Mouse (Mus musculus) T-helper 2 cell (primary cell): ENCODE data around the gene Fgr.

Experiments
- in situ Hi-C: fragments of 300-600 bp; cut with MboI, MseI; formaldehyde crosslinking; loops from one replicate; pipeline ENCODE4 v1.15.1; 2025; ENCODE audit warnings: high pct_unique_total_duplicates

Gene Fgr

DNA sequence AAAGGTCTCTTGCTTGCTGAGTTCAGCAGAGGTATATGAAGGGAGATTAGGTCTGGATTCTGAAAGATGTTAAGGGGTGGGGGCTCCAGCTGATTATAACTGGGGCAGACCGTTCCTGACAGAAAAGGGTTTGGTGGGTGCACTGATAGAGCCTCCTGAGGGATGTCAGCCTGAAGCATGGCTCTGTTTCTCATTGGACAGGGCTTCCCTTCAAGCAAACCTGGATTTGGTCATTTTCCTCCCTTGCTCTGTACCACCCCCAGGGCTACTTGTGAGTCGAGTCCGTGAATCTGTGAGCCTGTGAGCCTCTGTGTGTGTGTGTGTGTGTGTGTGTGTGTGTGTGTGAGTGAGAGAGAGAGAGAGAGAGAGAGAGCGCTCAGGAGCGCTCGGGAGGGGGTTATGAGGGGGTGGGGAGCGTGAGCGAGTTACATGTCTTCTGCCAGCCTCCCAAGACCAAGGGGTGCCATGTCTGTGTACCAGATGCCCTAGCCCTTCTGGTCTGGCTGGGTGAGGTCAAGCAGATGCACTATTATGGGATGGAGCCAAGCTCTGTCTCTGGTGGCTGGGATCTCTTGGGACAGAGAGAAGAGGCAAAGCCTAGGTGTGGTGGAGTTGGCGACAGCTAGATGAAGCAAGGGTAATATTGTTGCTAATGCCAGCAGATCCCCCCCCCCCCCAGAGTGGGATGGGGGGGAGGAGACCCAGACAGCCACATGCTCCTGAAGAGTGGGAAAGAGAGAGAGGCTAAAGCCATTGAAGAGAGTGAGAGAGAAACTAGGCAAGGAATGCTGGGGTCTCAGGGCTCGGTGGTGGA is 41.2 kb downstream of the Fgr start:
- in situ Hi-C loops = no loop called here

DNA sequence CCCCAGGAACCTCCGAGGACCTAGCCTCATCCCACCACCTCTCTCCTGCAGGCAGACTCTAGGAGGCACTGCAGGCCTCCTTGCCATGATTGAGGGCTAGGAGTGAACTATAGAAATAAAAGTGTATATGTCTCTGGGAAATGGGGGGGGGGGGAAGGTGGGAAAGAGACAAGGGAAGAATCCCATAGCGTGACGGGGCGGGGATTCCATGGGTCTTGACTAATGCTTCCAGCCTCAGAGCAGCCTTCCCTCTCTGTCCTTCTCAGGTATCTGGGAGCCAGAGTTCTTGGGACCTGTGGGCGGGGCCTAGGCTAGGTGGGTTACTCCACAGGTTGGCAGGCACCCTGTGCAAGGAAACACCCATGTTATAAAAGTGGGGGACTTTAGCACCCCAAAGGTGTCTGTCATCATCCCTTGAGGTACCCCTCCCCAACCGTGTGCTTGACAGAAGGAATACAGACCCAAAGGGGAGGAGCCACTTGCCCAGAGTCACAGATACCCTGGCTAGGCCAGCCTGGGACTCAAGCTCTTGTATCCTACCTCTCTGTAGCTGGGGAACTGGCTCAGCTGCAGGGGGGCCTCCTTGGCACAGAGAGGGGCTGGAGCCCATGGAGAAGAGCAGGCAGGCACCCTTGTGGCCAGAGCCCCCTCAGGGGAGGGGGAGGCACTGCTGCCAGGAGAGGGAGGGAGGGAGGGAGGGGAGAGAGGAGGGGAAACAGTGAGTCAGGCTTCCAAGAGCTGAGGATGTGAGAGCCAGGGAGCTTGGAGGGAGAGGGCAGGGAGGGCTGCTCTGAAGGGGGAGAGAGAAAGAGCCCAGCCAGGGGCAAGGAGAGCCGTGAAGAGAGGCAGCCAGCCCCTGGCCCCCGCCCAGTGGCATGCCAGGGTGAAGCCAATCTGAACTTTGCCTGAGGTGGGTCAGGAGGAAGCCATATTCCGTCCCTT is 42.1 kb downstream of the Fgr start:
- in situ Hi-C loops = no loop called here

DNA sequence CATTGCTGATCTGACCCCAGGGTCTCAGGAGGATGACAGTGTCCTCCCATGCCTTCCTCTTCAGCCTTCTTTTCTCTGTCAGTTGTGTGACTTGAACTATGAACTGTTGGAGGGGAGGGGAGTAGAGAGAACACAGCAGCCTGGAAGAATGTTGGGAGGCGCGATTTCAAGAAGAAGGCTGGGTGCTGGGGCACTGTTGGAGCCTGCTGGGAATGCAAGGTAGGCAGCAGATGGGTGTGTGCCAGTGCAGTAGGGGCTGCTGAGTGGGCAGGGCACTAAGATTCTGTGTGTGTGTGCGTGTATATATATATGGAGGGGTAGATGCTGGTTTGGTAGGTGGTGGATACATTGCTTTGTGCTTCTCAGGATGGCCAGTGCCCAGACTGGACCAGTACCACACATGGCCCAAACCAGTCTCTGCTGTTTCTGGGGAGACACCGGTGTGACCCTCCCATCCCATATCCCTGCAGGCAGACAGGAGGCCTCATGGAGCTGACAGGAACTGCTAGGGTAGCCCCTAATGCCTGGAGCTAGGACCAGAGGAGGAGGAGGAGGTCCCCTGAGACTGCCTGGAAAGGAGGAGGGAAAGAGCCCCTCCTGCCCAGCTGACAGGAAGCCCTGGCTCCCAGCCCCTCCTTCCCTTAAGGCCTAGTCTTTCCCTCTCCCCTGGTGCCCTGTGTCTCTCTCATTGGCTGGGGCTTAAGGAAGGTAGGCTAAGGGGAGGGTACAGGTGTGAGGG is 43.0 kb downstream of the Fgr start:
- in situ Hi-C loops = no loop called here

DNA sequence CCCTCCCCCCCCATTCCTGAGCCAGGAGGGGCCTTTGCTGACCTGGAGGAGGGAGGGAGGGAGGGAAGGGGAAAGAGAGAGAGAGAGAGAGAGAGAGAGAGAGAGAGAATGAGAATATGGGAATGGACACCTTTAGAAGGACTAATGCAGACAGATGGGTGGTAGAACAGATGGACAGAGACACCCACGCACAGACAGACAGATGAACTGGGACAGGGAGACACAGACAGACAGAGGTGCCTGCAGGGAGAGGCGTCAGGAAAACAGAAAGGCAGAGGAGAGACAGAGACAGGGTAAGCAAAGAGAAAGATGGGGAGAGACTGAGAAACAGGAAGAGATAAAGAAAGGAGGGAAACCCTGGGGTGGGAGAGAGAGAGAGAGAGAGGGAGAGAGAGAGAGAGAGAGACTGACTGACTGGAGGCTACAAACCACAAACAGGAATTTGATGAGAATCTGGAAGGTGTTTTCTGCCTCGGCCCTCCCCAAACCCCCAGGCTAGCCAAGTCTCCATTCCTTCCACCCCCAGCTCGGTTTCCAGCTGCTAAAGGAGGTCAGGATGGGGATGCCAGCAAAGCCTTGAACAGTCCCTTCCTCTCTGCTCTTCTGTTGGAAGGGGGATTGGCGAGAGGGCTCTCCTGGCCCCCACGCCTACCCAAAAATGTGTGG is 43.8 kb downstream of the Fgr start:
- in situ Hi-C loops = no loop called here

DNA sequence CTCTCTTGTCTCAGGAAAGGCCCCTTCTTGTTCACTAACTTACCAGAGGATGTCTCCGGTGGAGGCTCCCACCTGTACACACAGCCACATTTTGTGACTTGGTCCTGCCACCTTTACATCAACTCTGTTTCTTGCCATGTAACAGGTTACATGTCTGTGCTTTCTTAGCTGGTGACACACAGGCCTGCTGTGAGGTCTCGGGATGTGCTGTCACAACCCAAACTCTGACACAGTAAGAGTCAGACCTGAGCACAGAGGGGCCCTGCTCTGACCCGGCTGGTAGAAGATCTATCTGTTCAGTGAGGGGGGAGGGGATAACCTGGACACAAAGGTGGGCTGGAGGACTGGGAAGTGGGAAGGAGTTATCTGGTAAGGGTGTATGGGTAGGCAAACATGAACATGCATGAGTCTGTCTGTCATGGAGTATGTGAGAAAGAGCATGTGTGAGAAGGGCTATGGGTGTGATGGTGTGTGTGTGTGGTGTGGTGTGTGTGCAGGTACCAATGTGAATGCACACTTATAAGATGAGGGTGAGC is 44.4 kb downstream of the Fgr start:
- in situ Hi-C loops = no loop called here

DNA sequence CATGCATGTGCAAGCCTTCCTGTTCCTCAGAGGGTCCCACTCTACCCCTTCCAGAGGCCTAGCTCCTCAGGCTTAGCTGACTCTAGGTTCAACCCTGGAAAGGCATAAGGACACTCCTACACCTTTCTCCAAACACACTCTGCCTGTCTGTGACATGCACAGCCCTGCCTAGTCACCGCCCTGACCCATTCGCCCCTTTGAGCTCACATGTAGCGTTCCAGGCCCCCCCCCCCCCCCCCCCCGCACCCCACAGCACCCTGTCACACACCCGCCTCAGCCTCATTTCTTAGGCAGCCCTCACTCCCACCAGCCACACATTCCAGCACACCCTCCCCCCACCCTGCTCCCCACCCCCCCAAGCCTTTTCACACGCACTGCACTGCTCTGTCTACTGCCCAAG is 46.8 kb downstream of the Fgr start:
- in situ Hi-C loops = no loop called here

DNA sequence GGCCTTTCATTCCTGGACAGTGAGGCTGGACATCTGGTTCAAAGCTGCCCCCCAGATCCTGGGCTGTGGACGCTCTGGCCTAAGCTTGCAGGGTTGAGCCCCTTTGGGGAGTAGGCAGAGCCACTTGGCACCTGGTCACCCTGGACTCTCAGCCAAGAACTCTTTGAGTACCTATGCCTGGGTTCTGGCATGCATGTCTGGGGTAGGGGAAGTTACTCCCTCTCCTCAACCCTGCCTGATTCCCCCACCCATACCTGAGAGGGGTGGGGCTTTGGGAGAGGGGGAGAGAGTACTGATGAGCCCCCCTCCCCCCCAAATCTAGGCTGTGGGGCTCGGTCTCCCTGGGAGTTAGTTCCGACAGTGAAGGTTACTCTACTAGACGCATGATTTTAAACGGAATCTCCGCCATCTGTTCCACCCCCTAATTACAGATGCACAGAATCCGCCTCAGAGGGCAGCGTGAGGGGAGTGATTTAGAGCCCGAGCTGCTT is 47.3 kb downstream of the Fgr start:
- in situ Hi-C loops = no loop called here

DNA sequence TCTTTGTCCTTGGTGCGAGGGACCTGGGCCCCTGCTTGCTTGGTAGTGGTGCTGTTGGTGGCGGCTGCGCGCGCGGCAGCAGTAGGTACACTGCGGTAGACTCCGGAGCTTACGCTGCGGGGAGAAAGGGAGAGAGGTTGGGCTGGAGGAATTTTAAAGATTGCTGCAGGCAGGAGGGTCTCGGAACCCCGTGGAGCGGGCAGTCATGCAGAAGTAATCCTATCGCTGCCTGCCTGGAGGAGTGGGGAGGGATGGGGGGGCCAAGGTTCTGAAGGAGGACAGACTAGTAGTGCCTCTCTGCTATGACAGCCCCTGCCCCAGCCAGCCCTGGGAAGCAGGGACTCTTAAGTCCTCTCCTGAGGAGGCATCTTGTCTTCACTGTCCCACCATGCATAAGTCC is 48.3 kb downstream of the Fgr start:
- in situ Hi-C loops = no loop called here

DNA sequence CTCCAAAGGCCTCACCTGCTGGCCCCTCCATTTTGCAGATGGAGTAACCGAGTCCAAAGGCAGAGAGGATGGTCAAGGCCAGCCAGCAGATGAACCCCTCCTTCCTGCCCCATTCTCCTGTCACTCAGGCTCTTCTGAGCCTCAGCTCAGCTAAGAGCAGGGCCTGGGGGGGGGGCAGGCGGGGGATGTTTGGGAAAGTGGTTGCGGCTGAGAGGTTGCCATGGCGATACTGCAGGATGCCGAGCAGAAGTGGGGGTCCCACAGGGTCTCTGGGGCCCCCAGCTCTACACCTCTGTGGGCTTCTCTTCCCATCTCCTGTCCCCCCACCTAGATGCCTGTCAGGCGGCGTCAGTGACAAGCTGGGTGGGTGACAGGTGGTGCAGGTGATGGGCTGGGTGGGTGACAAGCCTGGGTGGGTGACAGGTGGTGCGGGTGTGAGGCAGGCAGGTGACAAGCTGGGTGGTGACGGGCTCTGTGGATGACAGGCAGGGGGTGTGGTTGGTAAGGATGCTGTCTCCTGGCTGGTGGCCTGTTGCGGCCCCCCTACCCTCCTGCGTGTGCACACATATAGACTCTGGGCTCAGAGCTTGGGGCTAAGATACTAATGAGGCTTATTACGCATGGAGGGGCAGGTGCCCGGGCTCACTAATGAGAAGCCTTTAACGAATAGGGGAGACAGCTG is 49.2 kb downstream of the Fgr start:
- in situ Hi-C loops = no loop called here

DNA sequence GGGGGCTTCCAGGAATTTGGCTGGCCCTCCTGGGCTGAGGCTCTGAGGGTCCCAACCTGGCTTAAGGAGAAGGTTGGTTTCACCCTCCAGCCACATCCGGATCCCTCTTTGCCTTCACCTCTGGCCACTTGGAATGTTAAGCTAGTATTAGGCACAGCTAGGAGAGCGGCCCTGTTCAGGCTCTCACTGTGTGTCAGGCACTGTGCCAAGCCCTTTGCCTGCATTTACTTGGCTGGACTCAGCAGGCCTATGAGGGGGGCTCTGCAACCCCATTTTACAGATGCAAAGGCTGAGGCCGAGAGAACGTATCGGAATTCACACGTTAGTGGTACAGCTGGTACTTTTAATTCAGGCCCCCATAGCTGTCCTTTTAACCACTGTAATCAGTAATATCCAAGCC is 49.7 kb downstream of the Fgr start:
- in situ Hi-C loops = no loop called here

DNA sequence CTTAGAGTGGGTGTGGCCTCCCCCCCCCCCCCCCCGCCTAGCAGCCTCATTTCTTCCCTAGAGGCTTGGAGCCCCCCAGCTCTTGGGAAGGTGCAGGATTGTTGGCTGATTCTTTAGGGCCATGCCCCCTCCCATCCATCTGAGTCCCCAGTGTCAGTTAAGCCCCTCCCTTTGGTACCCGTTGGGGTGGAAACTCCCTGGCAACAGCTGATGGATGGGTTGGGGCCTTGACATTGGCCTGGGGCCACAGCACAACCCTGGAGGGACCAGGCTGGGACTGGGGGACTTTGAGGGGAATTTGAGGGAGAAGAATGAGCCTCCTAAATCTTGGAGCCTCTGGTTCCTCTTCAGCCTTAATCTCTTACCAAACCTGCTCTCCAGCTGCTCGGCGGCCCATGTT is 50.5 kb downstream of the Fgr start:
- in situ Hi-C loops = no loop called here

DNA sequence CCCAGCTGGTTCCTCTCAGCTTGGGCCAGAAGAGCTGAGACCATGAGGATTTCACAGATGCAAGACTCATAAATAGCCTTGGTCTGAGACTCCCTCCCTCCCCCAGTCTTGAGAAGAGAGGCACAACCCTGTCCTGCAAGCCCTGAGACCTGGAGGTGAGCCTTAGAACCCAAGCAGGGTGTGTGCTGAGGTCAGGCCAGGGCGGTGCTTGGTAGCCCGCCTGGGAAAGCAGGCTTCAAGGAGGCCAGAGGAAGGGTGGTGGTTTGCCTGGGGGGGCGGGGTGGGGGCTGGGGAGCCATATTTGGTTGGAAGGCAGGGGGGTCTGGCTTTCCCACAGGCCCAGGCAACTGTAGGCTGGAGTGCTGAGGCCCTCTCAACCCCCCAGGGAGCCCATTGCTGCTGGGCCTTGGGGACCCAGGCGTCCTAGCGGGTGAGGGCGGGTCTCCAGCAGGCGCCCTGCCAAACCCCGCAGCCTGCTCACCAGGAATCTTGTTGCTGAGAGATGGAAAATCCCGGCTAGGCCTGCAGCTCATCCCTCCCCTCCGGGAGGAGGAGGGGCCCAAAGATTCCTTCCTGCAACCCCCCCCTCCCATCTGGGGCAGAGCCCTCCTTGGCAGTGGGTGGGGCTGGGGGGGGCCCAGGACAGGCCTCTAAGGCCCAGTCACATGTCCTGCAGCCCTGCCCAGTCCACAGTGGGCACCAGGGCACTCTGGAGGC is 51.2 kb downstream of the Fgr start:
- in situ Hi-C loops = no loop called here

DNA sequence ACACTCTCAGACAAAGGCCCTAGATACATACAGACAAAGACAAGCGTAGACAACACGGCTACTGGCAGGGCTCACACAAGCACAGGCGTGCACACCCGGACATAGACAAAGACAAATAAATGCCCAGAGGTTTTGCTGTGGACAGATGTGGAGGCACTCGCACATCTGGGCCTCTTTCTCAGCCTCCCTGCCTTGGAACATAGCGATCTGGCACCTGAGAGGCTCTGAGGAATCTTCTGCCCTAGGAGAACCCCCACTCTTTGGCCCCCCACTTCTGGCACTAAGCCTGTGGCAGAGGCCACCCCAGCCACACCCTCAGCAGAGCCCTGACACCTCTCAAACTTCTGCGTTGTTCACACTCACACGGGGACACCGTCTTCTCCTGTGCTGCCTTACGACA is 52.4 kb downstream of the Fgr start:
- in situ Hi-C loops = no loop called here

DNA sequence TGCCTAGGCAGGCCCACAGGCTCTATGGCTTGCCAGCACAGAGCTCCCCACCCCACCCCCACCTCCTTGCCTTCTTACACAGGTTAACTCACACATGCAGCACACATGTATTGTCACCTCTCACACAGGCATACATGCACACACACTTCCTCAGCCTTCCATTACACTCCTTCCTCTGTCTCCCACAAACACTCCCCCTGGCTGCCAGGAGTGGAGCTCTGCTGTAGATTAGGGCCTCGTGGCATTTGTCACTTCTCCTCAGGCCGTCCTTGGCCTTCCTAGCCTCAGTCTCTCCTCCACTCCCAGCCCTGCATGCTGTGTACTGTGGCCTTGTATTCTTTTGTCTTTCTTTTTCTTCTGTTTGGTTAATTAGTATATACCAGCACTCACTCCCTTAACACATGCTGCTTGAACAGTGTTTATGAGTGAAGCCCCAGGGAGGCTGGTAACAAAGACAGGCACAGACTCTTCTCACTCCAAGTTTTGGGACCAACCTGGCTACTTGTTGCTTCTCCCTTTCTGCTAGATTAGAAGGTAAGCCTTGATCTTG is 53.0 kb downstream of the Fgr start:
- in situ Hi-C loops = no loop called here

DNA sequence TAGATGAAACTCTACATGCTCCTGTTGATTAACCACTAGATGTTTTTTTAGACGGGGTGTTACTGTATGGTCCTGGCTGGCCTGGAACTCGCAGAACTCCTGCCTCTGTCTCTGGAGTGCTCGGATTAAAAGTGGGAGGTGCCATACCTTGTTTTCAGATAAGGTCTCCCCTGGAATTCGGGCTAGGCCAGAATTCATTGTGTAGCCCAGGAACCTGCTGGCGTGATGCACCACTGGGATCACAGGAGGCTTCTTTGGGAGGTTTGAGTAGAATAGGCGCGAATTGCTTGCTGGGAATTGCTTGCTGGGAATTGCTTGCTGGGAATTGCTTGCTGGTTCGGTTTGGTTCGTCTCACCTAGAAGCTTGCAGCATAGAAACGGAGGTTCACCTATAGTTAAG is 53.8 kb downstream of the Fgr start:
- in situ Hi-C loops = no loop called here

DNA sequence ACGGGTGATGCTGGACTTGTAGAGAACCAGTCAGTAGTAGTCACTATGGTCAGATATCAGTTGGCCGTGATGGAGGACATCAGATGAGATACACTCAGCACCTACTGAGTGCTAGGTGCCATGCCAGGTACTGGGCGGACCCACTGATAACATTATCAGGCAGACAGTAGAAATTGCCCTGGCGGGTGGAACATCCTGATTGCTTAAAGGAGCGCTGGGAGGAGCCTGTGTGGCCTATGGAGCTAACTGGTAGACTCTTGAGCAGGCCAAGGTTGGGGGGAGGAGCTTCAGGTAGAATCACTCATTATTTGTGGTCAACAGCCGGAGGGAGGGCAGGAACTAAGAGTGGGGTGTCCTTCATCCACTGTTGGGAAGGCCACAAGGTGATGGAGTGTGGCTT is 54.3 kb downstream of the Fgr start:
- in situ Hi-C loops = no loop called here

DNA sequence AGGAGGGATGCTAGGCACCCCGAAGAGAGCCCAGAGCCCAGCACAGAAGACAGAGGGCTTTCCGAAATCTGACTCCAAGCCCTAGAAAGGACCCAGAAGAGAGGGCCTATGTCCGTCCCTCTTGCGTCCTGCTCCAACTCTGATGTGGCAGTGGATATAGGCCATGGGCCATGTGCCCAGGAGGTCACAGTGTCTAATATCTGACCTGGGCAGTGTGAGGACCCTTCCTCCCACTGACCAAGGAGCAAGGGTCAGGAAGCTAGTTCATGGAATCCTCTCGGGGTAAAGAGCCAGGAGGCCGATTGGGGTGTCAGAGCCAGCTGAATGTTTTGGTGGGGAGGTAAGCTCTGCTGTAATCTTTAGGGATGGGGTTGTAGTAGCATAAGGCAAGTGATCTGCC is 55.0 kb downstream of the Fgr start:
- in situ Hi-C loops = no loop called here

DNA sequence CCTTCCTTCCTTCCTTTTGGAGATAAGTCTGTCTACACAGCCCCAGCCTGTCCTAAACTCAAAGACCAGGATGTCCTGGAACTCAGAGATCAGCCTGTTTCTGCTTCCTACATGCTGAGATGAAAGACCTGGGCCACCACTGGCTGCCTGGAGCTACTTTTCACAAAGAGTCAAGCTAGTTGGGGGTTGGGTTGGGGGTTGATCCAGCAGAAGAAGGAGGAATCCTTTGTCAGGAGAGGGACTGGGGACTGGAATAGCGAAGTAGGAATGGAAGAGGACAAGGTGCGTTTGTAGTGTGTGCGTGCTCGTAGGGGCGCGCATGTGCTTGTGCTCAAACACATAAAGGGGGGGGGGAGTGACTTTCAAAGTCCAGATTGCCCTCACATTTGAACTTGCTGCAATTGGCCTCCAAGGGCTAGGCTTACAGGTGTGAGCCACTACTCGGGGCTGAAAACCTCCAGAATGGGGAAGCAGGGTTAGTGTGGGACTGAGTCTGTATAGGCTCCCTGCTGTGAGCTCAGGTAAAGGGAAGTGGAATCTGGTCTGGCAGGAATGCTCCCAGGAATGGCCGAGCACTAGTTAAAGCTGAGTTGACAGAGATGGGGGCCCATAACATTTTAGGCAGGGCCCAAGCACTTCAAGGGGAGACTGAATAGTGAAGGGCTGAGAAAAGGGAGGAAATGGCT is 58.7 kb downstream of the Fgr start:
- in situ Hi-C loops = no loop called here

DNA sequence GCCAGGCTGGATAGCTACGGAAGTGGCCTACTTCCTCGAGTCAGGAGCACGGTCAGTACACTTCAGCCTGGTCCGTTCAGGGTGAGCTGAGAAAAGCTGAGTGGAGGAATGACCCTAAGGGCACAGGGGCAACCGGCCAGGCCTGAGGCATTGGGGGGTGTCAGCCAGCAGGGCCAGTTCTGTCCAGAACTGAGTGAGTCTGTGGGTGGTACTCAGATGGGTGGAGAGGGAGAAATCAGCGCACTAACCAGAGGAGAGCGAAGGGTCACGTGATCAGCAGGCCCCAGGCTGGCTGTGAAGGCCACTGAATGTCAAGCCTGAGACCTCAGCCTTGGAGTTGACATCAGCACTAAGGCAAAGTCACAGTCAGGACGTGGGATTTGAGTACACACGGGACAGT is 60.6 kb downstream of the Fgr start:
- in situ Hi-C loops = no loop called here
